Mouse (Mus musculus): ENCODE results near the gene Olfr826. TPM values are rescaled to one million over a fixed set of nuclear protein-coding genes. Genes with fewer than 3 reads are reported as not detected.
"Not testable (repeated sequence)": the region's sequence is repeated elsewhere in the genome, so short reads cannot be mapped to it uniquely, and the experiment has no call there.

Olfr826 gene
- total RNA-seq (2015; ENCODE audit: low replicate concordance) = not detected in 2 replicates
- not detected in 2 replicates for total RNA-seq (2017; ENCODE audit: low replicate concordance)

- no peak for ATAC-seq (replicated peaks; ENCODE audit: low FRiP score, poor library complexity, severe bottlenecking)
These were observed at the start of gene Olfr826 for GRCm38 (mm10) chr10:130184086-130184485. Gene Olfr826 (minus strand): TSS chr10:130184186.

GRCm38 (mm10) chr10:130232117-130232516, 48.1 kb upstream of the Olfr826 start:
- ATAC-seq (replicated peaks; ENCODE audit: low FRiP score, poor library complexity, severe bottlenecking) = no peak

DNA sequence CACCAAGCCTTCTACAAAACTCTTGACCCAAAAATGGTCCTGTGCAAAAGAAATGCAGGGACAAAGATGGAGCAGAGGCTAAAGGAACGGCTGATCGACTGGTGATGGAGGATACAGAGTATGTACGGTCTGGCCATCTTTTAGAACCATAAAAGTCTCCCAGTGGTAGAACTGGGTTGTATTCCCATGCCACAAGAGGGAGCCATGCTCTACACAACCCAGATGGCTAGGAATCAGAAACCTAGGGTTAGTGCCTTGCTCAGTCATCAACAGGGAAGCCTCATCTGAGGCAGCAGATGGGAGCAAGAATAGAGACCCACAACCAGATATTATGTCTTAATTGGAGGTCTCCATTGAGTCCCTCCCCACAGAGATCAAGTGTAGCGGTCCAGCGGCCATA, 45.6 kb upstream of the Olfr826 start:
- no peak for ATAC-seq (replicated peaks; ENCODE audit: low FRiP score, poor library complexity, severe bottlenecking)

GRCm38 (mm10) chr10:130228246-130228645, 44.3 kb upstream of the Olfr826 start:
- ATAC-seq (replicated peaks; ENCODE audit: low FRiP score, poor library complexity, severe bottlenecking) = peak; percentile 74

GRCm38 (mm10) chr10:130225034-130225433, 41.0 kb upstream of the Olfr826 start:
- no peak for ATAC-seq (replicated peaks; ENCODE audit: low FRiP score, poor library complexity, severe bottlenecking)

- ATAC-seq (replicated peaks; ENCODE audit: low FRiP score, poor library complexity, severe bottlenecking) = no peak
These were observed 30.3 kb upstream of the Olfr826 start, which contains the start of gene Olfr827 for GRCm38 (mm10) chr10:130214303-130214702. Gene Olfr827 (minus strand): TSS chr10:130214403.

GRCm38 (mm10) chr10:130166666-130167065, 17.3 kb downstream of the Olfr826 start, which contains the start of gene Olfr825:
Gene Olfr825 (minus strand): TSS chr10:130166766.
- no peak for ATAC-seq (replicated peaks; ENCODE audit: low FRiP score, poor library complexity, severe bottlenecking)

DNA sequence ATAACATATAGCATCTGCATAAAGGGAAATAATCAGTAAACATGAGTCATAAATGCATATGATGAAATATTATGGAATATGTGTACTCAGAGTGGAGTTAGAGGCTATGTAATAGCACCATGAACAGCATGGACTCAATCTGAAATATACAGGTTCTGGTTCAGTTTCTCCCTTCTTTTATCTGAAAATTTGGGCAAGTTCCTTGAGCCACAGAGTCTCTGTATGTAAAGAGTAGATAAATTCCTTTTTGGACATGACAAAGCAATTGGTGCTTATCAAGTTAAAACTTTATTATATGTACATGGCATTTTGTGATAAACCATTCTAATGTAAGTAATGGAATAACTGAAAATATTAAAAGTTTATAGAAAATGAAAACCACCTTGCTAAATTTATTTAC, 18.8 kb downstream of the Olfr826 start:
- no peak for ATAC-seq (replicated peaks; ENCODE audit: low FRiP score, poor library complexity, severe bottlenecking)

DNA sequence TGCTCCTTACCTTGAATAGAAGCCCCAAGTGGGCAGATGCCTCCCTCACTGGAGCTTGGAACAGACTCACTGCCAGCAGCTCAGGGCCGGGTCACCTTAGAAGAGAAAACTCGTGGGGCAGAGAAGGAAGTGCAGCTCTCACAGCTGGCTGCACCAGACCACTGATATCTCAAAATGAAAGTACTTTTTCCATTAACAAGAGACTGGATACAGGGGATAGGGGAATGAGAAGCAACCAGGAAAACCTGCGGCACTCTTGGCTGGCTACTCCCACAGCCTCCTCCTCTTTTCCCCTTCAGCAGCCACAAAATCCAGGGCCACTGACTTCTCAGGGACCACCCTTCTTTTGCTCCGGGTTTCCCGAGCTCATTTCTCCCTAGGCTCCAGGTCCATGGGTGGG, 39.9 kb downstream of the Olfr826 start:
- ATAC-seq (replicated peaks; ENCODE audit: low FRiP score, poor library complexity, severe bottlenecking) = no peak

GRCm38 (mm10) chr10:130142481-130142880, 41.5 kb downstream of the Olfr826 start:
- ATAC-seq (replicated peaks; ENCODE audit: low FRiP score, poor library complexity, severe bottlenecking) = not testable (repeated sequence)

DNA sequence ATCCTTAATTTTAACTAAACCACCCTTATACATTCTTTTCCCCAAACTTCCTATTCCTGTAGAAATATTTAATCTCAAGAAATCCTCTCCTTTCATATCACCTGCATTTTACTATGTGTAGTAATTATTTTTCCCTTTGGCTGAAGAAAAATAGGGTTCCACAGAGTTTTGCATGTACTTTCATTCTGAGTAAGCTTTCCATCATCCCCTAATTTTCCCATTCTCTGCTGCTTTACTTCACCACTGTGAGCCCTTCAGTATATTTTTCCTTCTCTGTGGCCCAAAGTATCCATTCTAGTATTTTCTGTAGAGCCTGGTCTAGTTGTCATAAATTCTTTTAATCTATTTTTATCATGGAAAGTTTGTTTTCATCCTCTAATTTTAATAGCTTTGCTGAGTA, 49.2 kb downstream of the Olfr826 start:
- ATAC-seq (replicated peaks; ENCODE audit: low FRiP score, poor library complexity, severe bottlenecking) = no peak

- not testable (repeated sequence) for ATAC-seq (replicated peaks; ENCODE audit: low FRiP score, poor library complexity, severe bottlenecking)
These were observed 54.1 kb downstream of the Olfr826 start, which contains the start of gene Olfr824 for GRCm38 (mm10) chr10:130129900-130130299. Gene Olfr824 (minus strand): TSS chr10:130130000.

Other genes with a start within 250 kb of the Olfr826 start
- not detected in 2 replicates for gene Olfr818, start 235.1 kb downstream of the Olfr826 start, total RNA-seq (2015; ENCODE audit: low replicate concordance)
- not detected in 2 replicates for gene Olfr818, start 235.1 kb downstream of the Olfr826 start, total RNA-seq (2017; ENCODE audit: low replicate concordance)
- gene Olfr819, start 216.9 kb downstream of the Olfr826 start, total RNA-seq (2015; ENCODE audit: low replicate concordance) = not detected in 2 replicates
- not detected in 2 replicates for gene Olfr819, start 216.9 kb downstream of the Olfr826 start, total RNA-seq (2017; ENCODE audit: low replicate concordance)
- not detected in 2 replicates for gene Olfr247, start 208.0 kb downstream of the Olfr826 start, total RNA-seq (2015; ENCODE audit: low replicate concordance)
- not detected in 2 replicates for gene Olfr247, start 208.0 kb downstream of the Olfr826 start, total RNA-seq (2017; ENCODE audit: low replicate concordance)
- gene Gm10310, start 199.1 kb downstream of the Olfr826 start, total RNA-seq (2015; ENCODE audit: low replicate concordance) = not detected in 2 replicates
- not detected in 2 replicates for gene Gm10310, start 199.1 kb downstream of the Olfr826 start, total RNA-seq (2017; ENCODE audit: low replicate concordance)
- gene Olfr820, start 171.6 kb downstream of the Olfr826 start, total RNA-seq (2015; ENCODE audit: low replicate concordance) = not detected in 2 replicates
- not detected in 2 replicates for gene Olfr820, start 171.6 kb downstream of the Olfr826 start, total RNA-seq (2017; ENCODE audit: low replicate concordance)
- not detected in 2 replicates for gene Olfr821, start 153.8 kb downstream of the Olfr826 start, total RNA-seq (2015; ENCODE audit: low replicate concordance)
- not detected in 2 replicates for gene Olfr821, start 153.8 kb downstream of the Olfr826 start, total RNA-seq (2017; ENCODE audit: low replicate concordance)
- not detected in 2 replicates for gene Olfr822, start 113.0 kb downstream of the Olfr826 start, total RNA-seq (2015; ENCODE audit: low replicate concordance)
- not detected in 2 replicates for gene Olfr822, start 113.0 kb downstream of the Olfr826 start, total RNA-seq (2017; ENCODE audit: low replicate concordance)
- not detected in 2 replicates for gene Olfr823, start 68.8 kb downstream of the Olfr826 start, total RNA-seq (2015; ENCODE audit: low replicate concordance)
- not detected in 2 replicates for gene Olfr823, start 68.8 kb downstream of the Olfr826 start, total RNA-seq (2017; ENCODE audit: low replicate concordance)
- gene Olfr824, start 54.2 kb downstream of the Olfr826 start, total RNA-seq (2015; ENCODE audit: low replicate concordance) = not detected in 2 replicates
- gene Olfr824, start 54.2 kb downstream of the Olfr826 start, total RNA-seq (2017; ENCODE audit: low replicate concordance) = not detected in 2 replicates
- not detected in 2 replicates for gene Olfr825, start 17.4 kb downstream of the Olfr826 start, total RNA-seq (2015; ENCODE audit: low replicate concordance)
- not detected in 2 replicates for gene Olfr825, start 17.4 kb downstream of the Olfr826 start, total RNA-seq (2017; ENCODE audit: low replicate concordance)
- not detected in 2 replicates for gene Olfr827, start 30.2 kb upstream of the Olfr826 start, total RNA-seq (2015; ENCODE audit: low replicate concordance)
- not detected in 2 replicates for gene Olfr827, start 30.2 kb upstream of the Olfr826 start, total RNA-seq (2017; ENCODE audit: low replicate concordance)
- not detected in 2 replicates for gene Neurod4, start 96.1 kb upstream of the Olfr826 start, total RNA-seq (2015; ENCODE audit: low replicate concordance)
- not detected in 2 replicates for gene Neurod4, start 96.1 kb upstream of the Olfr826 start, total RNA-seq (2017; ENCODE audit: low replicate concordance)
- gene Tespa1, start 138.7 kb upstream of the Olfr826 start, total RNA-seq (2015; ENCODE audit: low replicate concordance) = 4.7 and 12.6 TPM in 2 replicates
- 3.3 and 9.2 TPM in 2 replicates for gene Tespa1, start 138.7 kb upstream of the Olfr826 start, total RNA-seq (2017; ENCODE audit: low replicate concordance)
- gene Vmn2r84, start 210.1 kb upstream of the Olfr826 start, total RNA-seq (2015; ENCODE audit: low replicate concordance) = not detected in 2 replicates
- gene Vmn2r84, start 210.1 kb upstream of the Olfr826 start, total RNA-seq (2017; ENCODE audit: low replicate concordance) = not detected in 2 replicates
- not detected in 2 replicates for gene Vmn2r85, start 245.5 kb upstream of the Olfr826 start, total RNA-seq (2015; ENCODE audit: low replicate concordance)
- not detected in 2 replicates for gene Vmn2r85, start 245.5 kb upstream of the Olfr826 start, total RNA-seq (2017; ENCODE audit: low replicate concordance)

All from erythroid progenitor cell, adult 5-6 weeks (primary cell).